In the genomic region with DNA sequence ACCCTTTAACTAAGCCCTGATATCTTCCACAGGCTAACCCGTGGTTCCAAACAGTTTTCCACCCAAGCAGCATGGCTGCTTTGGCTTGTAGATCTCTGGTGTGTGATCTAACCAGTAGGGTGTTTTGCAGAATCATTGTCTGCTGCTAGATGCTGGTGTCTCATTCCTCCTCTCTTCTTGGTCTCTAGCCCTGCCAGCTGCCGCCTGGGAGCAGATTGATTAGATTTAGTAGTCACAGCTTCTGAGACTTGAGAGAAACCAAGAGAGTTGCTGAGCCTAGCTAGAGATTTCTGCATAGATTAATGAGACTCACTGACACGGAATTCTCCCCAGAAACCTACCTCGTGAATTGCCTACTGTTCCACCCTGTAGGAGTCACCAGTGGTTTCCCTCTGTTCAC, we compare ENCODE assay signal across 25 mouse cellular contexts.
DNase-seq lines count a peak whose midpoint lies in the region; ATAC-seq and TF ChIP-seq lines count a peak whose summit lies in the region.
"Had no signal": no experiment of that assay in that cellular context is flagged by ENCODE, and none has a peak within 500 bp of the region (broad histone marks: within the 10 kb centered on the region; RNA-seq: fewer than 3 reads in every experiment).

No protein-coding gene starts in this region.

- no peak overlapping the region for H3K4me3 ChIP-seq in layer of hippocampus, adult 2 months
- H3K4me3 ChIP-seq: heart, embryonic 12.5 days; heart, embryonic 15.5 days had no signal

- TF ChIP-seq CTCF in layer of hippocampus, adult 2 months (conservative IDR thresholded peaks at IDR 0.05), result no peak

- H3K27ac ChIP-seq in layer of hippocampus, adult 2 months, result peak overlapping the region; percentile 28; the same call in 1 of the 2 replicates
- H3K27ac ChIP-seq: heart, embryonic 15.5 days; hindbrain, embryonic 14.5 days; hindbrain, postnatal 0 days had no signal

- ATAC-seq in frontal cortex, adult (ENCODE audit: low TSS enrichment), result peak; percentile 45
- ATAC-seq: forebrain, embryonic 14.5 days; hindbrain, postnatal 0 days; inflammation-experienced regulatory T-cells, adult 6 months; Patski had no signal

- no peak for DNase-seq in frontal cortex, postnatal 10 days (ENCODE audit: low spot score in 2 of 2)
- no peak for DNase-seq in layer of hippocampus, adult 2 months (ENCODE audit: low spot score in 2 of 2)
- DNase-seq in layer of hippocampus, postnatal 14 days (ENCODE audit: low spot score in 2 of 2), result no peak
- peak; percentile 69 for DNase-seq in MN1 (ENCODE audit: low spot score)
- no peak for DNase-seq in cerebellum, adult 8-10 months
- DNase-seq: adrenal gland, postnatal 10 days; adrenal gland, postnatal 36 days; cerebellum, adult 11 months; cerebellum, adult 2 months; cerebellum, postnatal 10 days; cerebellum, postnatal 36 days; forebrain, postnatal 0 days; gastrocnemius, postnatal 25 days; heart, adult 18-20 months; heart, postnatal 10 days; heart, postnatal 36 days; kidney, adult 11 months had no signal
